Comparison of ENCODE assay signal across 8 mouse cellular contexts in the genomic region with DNA sequence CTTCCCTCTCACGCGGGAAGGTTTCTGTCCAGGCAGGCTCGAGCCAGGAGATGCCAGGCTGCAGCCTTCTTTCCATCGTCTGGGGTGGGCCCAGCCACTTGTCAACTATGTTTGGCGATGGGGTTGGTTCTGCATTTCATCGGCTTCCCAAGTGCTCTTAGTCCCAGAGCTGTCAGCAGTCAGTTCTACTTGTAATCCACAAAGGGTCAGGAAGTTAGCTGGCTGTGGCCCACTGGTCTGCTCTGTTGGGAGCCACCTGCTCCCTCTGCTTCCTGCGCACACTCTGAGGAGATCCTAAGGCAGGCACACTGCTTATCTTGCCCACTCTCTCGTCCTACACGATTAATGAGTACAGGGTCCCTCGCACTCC. TPM values are rescaled to one million over a fixed set of nuclear protein-coding genes. Genes with fewer than 3 reads are reported as not detected.
DNase-seq lines count a peak whose midpoint lies in the region; ATAC-seq and TF ChIP-seq lines count a peak whose summit lies in the region.

No protein-coding gene starts in this region.

- H3K36me3 ChIP-seq in intestine, embryonic 14.5 days (ENCODE audit: control insufficient read depth, insufficient read depth, low read length), result no peaks in the 10 kb centered on the region
- no peaks in the 10 kb centered on the region for H3K36me3 ChIP-seq in neural tube, embryonic 12.5 days

- 5% methylated on average over 10 of the region's 10 CpGs for WGBS in lung, adult 2 months
- 5% methylated on average over 10 of the region's 10 CpGs for WGBS in intestine, embryonic 14.5 days
- WGBS in neural tube, embryonic 12.5 days, result 9% methylated on average over 10 of the region's 10 CpGs

- peak; percentile 67 for ATAC-seq in intestine, embryonic 14.5 days (replicated peaks; ENCODE audit: low FRiP score, low TSS enrichment, low read depth)
- peak; percentile 69 for ATAC-seq in neural tube, embryonic 12.5 days (ENCODE audit: low FRiP score, low read depth)

- H3K4me2 ChIP-seq in intestine, embryonic 14.5 days (ENCODE audit: low read length), result peak overlapping the region; percentile 65
- peak overlapping the region; percentile 77 for H3K4me2 ChIP-seq in neural tube, embryonic 12.5 days (replicated peaks)

- no peak for DNase-seq in lung, adult 2 months
- DNase-seq in lung, postnatal 25 days (ENCODE audit: low spot score), result no peak
- peak; percentile 54 for DNase-seq in embryo, embryonic 9.5 days (ENCODE audit: extremely low spot score)
- peak; percentile 83 for DNase-seq in intestine, embryonic 14.5 days (ENCODE audit: low spot score)
- DNase-seq in adrenal gland, postnatal 10 days, result no peak
- no peak for DNase-seq in cerebellum, postnatal 4 days (ENCODE audit: low spot score in 2 of 2)
- DNase-seq in natural killer cell, adult 2 months (ENCODE audit: low spot score in 2 of 2), result no peak

- peak overlapping the region; percentile 73 for H3K9ac ChIP-seq in intestine, embryonic 14.5 days (ENCODE audit: low read length)
- peak overlapping the region; percentile 86 for H3K9ac ChIP-seq in neural tube, embryonic 12.5 days

- no peak for TF ChIP-seq POLR2A in lung, adult 2 months (IDR thresholded peaks at IDR 0.05; ENCODE audit: borderline replicate concordance, extremely low read depth, low read depth, low read length)

- H3K4me1 ChIP-seq in lung, adult 2 months (ENCODE audit: control insufficient read depth, insufficient read depth, low read length), result peaks cover 6% of the 10 kb centered on the region; the same call in 1 of the 2 replicates
- H3K4me1 ChIP-seq in intestine, embryonic 14.5 days (replicated peaks; ENCODE audit: control insufficient read depth, insufficient read depth, low read length), result peaks cover 7% of the 10 kb centered on the region
- H3K4me1 ChIP-seq in neural tube, embryonic 12.5 days, result peaks cover 9% of the 10 kb centered on the region; the same call in 1 of the 2 replicates

- peak overlapping the region; percentile 76 for H3K4me3 ChIP-seq in lung, adult 2 months (replicated peaks; ENCODE audit: extremely low read depth, low read depth, low read length)
- H3K4me3 ChIP-seq in intestine, embryonic 14.5 days (ENCODE audit: low read depth, low read length), result peak overlapping the region; percentile 74
- peak overlapping the region; percentile 69 for H3K4me3 ChIP-seq in neural tube, embryonic 12.5 days

- TF ChIP-seq CTCF in lung, adult 2 months (IDR thresholded peaks at IDR 0.05; ENCODE audit: insufficient read depth, low read length), result no peak

- H3K27ac ChIP-seq in intestine, embryonic 14.5 days (ENCODE audit: low read depth), result peak overlapping the region; percentile 90
- peak overlapping the region; percentile 66 for H3K27ac ChIP-seq in neural tube, embryonic 12.5 days

- H3K9me3 ChIP-seq in intestine, embryonic 14.5 days (ENCODE audit: control insufficient read depth, low read length), result no peaks in the 10 kb centered on the region
- H3K9me3 ChIP-seq in neural tube, embryonic 12.5 days, result no peaks in the 10 kb centered on the region

- H3K27me3 ChIP-seq in intestine, embryonic 14.5 days (replicated peaks; ENCODE audit: control insufficient read depth, insufficient read depth, low read length), result no peaks in the 10 kb centered on the region
- H3K27me3 ChIP-seq in neural tube, embryonic 12.5 days (replicated peaks), result no peaks in the 10 kb centered on the region

RNA-seq across cellular contexts. Expression of a gene that starts 0.6 kb away (rescaled TPM):
- polyA plus RNA-seq in lung, adult 2 months (2012; rRNA removed), result 15.6 and 17.6 TPM in 2 replicates
- 15.0 and 16.3 TPM in 2 replicates for polyA plus RNA-seq in intestine, embryonic 14.5 days (2014; fragmentation: Nextera tagmentation; extraction: Ambion mirVana)
- polyA plus RNA-seq in neural tube, embryonic 12.5 days (2016; fragmentation: Nextera tagmentation; extraction: Ambion mirVana), result 9.8 and 10.9 TPM in 2 replicates
- total RNA-seq in adrenal gland, postnatal 10 days (2021), result 10 to 100 TPM; 19.3 to 22.4 TPM

Comparison
In these comparisons a context has a peak if more than half of its experiments do, and no peak if none do; other contexts are left out.
1. DNase-seq: peak in embryo, embryonic 9.5 days (single experiment) and intestine, embryonic 14.5 days (single experiment); none in lung, adult 2 months (single experiment), lung, postnatal 25 days (single experiment), adrenal gland, postnatal 10 days (single experiment), cerebellum, postnatal 4 days (0 of 2) and natural killer cell, adult 2 months (0 of 2).
2. Peak in every context shown above with its lines, with median percentiles within 50 percentile points of each other: H3K4me3 ChIP-seq.